Mouse (Mus musculus) gastrocnemius, postnatal 10 days (tissue): ENCODE measurements around the gene Sema4c. TPM values are rescaled to one million over a fixed set of nuclear protein-coding genes. Genes with fewer than 3 reads are reported as not detected.

Experiments
- DNase-seq: peaks from one replicate; pipeline ENCODE4 v3.0.0; 2021; ENCODE audit warnings: mixed read lengths
- total RNA-seq, 2 experiments: library from RNA; stranded (reverse); gene quantifications; 2 replicates each; pipeline ENCODE4 v1.2.3; 2021

The Sema4c gene
- total RNA-seq, 2 experiments from 2014 or later: 16.3 to 22.4 TPM

DNA sequence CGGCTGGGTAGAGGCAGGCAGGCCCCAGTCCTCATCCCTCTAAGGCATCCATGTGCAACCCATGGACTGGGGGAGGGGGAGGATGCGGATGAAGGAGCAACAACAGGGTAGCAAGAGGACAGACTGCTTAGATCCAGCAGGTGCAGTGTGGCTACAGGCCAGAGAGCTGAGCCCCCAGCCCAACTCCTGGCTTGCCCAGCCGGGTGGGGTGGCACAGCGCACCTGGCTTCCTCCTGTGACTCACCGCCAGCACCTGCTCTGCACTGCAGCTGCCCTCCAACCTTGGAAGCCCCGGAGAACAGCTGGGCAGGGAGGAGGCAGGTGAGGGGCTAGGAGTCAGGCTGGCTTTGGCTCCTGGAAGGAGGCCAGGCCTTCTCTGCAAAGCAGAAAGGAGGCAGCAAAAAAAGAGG is 21.8 kb upstream of the Sema4c start:
- DNase-seq: peak; percentile 48

DNA sequence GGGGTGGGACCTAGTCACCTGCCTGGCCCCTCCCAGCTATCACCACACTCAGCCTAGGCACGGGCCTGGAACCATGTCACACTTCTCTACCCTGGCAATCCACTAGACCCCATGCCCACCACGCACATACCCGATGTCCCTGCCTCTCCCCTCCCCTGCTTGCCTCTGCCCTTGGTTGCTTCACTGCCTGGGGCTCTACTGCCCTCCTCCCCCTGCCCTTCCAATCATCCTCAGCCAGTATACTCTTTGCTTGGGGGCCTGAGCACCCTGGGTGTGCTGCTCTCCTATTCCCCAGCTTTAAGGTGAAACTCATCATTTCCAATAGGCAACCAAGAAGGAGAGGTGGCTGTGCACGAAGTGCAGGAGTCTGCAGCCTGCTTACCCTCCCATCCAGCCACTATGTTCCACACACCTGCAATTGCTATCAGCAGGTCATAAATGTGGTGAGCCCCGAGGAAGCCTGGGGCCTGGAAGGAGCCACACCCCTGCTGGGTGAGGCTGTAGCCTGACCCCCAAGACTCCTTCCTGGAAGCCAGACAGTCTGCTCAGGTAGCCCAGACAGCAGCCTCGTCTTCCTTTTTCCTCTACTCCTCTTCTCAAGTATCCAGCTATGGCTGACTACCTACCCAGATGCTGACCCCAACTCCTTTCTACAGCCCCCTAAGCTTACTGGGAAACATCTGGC is 19.0 kb upstream of the Sema4c start:
- no peak for DNase-seq

DNA sequence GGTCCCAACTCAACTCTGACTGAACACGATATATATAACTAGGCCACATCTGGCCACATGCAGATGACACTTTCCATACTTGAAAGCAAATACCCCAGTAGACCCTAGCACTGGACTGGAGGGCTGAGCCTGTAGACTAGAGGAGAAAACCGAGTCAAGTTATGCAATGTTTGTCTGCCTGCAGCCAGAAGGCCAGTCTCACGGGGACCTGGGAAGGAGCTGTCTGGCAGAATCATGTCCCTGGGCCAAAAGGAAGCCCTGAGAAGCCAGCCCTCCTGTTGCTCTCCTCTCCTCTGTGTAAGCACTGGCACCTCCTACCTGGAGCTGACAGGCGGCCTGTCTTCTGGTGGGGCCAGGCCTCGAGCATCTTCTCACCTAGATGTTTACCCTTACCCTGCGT is 17.2 kb upstream of the Sema4c start:
- no peak for DNase-seq

DNA sequence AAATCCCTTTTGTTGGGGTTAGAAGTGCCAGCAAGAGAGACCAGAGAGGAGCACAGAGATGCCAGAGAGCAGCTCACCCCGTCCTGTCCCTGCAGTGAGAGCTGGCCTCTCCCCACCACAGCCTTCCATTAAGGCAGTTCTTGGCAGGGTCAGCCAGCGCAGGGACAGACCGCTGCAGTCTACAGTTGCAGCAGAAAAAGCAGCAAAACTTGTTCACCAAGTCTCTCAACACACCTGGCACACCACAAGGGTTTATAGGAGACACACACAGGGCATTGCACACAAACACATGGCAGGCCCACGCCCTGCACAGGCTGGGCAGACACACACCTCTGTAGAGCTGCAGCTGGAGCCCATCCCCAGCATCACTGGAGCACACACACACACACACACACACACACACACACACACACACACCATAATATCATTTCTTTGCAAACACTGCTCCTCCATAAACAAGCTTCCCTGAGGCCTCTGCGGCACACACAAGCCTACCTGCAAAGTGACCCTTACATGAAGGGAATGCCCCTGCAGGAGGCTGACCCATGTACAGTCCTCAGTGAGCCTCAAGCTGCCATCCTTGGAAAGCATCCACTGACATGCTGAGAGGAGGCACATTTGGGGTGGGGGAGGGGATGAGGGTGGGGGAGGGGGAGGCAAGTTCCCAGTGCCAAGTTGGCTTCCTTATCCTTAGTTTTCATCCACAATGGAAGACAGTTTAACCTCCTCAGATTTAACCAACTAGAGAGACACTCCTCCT is 16.2 kb upstream of the Sema4c start:
- DNase-seq: no peak

DNA sequence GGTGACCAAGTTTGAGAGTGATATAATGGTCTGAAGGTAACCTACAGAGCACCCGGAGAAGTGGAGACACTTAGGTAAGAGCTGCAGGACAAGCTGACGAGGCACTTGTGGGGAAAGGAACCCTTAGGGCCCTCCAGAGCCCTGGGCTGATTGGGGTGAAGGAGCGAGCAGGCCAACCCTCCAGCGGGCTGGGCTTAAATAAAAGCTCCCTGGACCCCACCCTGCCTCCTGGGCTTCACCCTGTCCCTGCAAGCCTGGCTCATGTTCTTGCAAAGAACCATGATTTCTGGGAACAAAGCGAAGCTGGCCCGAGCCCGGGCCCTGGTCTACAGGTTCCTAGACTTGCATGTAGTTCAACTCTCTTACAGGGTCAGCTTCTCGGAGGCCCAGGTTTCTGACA is 15.4 kb upstream of the Sema4c start:
- no peak for DNase-seq

DNA sequence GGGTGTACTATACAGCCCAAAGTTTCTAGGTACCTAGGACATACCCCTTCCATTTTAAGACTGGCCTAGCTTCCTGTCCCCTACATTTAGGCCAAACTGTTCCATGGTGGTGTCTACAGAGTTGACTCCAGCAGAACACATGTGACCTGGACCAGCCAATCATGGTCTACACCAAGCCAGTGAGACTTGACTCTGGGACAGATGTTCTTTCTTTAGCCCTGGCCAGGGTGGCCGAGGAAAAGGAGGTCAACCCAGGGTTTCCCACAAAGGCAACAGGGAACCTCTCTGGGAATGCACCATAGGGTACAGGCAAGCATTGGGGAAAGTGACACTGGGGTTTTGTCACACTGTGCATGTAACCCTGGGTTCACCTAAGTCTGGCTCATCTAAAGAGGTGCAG is 14.6 kb upstream of the Sema4c start:
- no peak for DNase-seq

DNA sequence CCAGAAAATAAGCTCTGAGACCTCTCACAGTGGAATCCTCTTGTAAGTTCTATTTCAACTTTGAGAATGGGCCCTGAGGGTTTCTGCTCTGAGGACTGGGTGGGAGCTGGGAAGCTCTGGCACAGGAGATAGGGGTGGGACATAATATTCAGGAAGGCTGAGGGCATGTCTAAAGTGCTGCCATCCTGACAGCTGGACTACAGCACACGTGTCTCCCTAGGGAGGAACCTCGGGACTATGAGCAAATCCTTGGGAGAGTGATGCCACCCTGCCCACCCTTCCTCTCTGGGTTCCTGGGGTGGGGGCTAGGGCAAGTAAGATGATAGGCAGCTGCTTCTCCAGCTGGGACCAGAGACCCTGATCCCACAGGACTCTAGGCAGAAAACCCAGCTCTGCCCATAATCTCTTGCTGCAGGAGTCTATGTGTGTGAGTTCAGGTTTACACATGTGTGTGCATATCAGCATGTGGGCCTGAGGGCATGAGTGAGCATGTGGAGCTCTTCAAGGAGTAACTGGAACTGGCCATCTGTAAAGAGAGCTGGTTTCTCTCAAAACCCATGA is 14.1 kb upstream of the Sema4c start:
- DNase-seq: no peak

DNA sequence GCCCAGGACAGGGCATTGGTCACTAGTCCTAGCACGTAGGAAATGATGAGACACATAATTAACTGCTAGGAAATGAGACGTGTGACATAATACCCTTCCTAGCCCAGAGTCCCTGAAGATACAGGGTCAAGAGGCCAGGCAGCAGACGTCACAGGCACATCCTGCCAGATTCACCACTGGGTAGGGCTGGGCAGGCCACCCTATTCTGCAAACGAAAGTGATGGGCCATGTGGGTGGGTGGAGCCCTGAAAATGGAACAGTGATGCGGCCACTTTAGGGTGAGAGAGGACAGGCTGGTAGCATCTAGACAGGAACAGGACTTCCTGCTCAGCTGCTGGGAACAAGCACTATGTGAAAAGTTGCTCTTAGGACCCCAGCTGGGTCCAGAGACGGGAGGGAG is 13.5 kb upstream of the Sema4c start:
- peak; percentile 29 for DNase-seq

DNA sequence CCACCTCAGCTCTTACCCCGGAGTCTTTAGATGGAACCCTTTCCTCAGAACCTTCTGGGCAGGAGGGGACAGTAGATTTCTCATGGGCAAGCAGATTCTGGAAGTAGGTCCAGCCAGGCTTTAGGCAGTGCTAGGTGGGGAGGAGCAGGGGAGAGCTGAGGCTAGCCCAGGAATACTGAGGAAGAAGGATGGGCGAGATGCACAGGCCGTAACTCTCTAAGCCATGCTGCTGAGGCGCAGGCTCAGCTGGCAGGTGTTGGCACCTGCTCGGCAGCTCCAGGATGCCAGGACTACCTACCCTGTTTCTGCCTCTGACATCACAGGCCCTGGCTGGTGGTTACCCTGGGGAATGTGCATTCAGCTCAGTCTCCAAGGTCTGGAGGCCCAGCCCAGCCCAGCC is 12.2 kb upstream of the Sema4c start:
- no peak for DNase-seq

DNA sequence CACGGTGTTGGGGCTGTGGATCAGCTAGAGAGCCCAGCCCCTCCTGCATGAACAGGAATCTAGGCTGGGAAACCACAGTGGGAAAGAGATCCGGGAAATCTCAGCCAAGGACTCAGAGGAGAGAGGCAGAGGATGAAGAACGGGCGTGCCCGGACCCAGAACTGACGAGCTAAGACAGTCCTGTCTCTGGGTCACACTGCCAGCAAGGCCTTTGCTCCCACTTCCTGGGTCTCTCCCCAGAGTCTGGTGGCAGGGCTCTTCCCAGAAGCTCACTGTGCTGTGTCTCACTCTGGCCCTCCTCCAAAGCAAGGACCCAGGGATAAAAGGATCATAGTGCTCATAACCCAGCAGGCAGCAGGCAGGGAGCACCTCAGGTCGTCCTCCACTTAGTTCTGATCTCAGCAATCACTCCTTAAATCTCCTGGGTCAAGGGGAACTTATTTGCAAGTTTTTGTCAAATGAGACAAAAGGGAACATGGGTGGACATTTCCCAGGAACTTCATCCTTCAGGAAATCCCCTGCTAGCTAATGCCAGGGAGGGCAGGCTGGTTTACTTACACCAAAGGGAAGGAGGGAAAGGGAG is 11.6 kb upstream of the Sema4c start:
- no peak for DNase-seq

DNA sequence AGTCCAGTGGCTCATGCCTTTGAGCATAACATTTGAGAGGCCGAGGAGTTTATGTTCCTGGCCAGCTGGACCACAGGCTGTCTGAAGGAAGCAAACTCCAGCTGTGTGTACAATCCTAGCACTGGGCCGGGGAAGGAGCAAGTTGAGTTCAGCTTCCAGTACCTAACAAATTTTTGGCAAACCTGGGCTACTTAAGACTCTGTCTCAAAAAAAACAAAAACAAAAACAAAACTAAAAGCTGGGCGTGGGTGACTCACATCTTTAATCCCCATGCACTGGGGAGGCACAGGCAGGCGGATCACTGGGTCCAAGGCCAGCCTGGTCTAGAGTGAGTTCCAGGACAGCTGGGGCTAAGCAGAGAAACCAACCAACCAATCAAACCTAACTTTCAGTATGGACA is 10.6 kb upstream of the Sema4c start:
- DNase-seq: no peak

DNA sequence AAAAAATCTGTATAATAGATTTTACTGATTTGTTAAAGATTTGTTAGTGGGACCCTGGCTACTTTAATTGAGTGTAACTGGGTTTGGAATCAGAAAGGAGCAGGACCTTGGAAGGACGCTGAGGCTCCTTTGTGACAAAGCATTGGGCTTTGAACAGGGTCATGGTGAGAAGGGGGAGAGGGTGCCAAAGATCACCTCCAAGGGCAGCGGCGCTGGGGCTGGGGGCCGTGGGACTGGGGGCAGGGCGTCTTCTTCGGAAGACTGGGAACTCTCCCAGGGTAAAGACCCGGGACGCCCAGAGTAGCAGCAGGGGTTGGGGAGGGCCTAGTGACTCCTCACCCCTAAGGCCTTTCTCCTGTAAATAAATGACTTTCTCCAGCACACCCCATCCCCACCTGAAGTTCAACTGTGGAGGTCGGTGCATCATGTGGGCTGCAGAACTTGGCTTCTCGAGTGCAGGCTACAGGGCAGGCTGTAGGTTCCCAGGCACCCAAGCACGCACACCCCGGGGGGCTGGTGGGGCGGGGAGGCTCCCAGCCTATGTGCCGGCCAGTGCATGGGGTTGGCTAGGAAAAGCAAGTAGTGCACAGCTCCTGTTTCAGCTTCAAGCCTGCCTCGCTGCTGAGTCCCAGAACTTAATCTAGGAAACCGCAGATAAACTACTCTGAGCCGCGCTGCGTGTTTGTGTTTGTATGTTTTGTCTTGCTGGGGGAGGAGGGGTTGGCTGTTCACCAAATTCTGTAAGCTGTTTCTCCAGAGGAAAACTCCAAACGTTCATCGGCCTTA is 9.9 kb upstream of the Sema4c start:
- no peak for DNase-seq

DNA sequence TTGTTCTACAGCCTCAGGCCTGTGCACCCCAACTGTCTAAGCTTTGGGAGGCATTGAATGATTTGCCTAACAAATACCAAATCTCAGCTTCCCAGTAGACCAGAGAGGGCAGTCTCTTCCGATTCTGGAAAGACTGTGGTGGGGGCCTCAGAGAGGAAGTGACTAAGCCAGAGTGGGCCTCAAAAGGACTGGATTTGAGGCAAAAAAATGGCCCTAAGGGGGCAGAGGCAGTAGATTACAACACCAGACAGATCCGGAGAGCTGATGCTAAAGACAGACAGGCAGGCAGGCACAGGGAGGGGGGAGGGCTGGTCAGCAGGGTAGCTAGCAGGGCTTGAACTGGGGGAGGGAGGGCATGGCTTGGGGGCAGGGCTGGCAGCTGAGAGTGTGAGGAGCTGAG is 8.3 kb upstream of the Sema4c start:
- DNase-seq: no peak

DNA sequence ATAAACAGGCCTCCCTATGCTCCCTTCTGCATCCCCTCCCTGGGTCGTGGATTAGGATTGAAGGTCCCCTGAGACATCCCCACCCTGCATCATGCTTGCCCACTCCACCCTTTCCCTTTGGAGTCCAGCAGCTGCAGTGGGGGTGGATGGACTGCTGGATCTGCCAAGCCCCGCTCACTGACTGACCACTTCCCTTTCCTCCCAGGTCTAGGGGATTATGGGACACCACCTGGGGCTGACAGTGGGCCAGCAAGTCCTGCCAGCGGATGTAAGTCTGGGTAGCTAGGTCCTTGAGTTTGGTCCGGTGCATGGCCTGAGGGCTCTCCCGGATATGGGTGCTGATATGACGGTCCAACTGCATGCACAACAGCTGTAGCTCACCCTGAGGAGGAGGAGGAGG is 6.0 kb upstream of the Sema4c start:
- peak; percentile 40 for DNase-seq

DNA sequence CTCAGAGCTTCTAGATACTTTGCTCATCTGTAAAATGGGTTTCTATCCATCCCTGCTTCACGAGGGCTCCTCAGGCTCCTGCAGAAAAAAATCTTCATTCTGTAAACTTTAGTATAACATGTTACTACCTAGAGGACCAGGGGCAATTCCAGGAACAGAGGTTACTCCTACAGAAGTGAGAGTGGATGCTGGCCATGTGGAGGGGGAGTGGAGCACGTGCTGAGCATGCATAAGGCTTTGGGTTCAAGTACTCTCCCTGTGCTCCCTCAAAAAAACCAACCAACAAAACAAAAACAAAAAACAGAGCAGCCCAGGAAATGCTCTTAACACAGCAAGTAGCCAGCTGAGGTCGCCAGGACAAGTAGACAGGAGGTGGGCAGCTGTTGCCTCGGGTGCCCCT is 5.5 kb upstream of the Sema4c start:
- no peak for DNase-seq

DNA sequence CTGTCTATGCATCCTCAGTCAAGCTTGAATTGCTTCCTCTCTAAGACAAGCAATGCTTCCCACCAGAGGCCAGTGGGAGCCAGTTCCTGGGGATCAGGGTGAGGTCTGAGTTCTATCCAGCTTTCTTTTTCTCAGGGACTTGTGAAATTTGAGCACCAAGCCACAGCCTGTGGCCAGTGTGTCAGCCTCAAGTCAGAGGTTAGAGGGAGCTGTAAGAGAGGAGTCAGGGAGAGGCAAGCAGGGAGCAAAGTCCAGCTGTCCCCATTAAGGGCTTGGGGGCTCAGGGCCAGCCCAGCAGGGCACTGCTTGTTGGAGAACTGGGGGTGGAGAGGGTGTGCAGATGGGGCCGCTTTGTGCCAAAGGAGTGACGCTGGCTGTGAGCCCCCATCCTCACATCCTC is 5.0 kb upstream of the Sema4c start:
- DNase-seq: peak; percentile 28

DNA sequence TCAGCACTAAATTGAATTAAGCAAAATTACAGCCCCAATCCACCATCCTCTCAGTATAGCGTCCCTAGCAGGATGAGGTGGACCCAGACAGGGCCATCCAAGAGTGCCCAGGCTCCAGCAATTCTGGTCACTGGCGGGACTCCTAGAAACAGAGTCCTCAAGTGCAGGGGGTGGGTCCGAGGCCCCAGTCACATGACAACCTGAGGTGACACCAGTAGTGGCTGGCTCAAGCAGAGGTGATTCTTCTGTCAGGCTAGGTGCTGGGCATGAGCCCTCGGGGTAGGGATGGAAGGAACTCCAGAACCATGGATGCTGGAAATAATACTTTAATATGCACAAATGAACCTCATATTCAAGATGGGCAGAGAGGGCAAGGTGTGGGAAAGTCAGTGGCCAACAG is 4.2 kb upstream of the Sema4c start:
- DNase-seq: no peak

DNA sequence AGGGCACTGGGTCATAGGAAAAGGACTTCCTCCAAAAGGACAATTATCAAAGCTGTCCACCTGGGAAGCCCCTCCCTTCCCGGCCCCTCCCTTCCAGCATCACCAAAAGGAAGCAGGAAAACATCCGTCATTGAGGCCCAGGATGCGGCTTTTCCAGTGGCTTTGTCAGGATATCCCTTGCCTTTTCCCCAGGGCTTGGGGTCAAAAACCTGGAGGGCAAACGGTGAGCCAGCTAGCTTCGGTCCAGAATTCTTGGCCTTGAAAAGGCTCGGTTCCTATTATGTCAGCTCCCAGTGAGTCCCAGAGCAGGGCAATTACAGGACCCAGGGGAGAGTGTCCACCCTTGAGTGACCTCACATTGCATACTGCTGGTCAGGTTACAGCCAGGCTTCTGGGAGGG is 2.8 kb upstream of the Sema4c start:
- DNase-seq: no peak

DNA sequence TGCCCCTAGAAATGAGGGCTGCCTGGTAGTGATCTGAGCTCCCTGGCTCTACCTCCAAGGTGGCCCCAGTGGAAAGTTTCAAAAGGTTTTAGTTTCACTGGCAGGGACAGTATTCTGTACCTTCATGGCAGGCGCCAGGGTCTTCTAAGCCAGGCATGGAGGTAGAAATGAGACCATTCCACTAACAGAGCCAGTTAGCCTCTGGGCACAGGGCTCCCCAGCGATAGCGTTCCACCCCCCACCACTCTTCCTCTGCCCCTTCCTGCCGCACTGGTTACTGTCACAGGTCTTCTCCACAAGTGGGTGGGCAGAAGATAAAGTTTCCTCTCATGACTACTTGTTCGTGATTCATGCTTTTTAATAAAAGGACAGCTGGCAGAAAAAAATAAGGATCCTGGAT is 1.7 kb upstream of the Sema4c start:
- no peak for DNase-seq

DNA sequence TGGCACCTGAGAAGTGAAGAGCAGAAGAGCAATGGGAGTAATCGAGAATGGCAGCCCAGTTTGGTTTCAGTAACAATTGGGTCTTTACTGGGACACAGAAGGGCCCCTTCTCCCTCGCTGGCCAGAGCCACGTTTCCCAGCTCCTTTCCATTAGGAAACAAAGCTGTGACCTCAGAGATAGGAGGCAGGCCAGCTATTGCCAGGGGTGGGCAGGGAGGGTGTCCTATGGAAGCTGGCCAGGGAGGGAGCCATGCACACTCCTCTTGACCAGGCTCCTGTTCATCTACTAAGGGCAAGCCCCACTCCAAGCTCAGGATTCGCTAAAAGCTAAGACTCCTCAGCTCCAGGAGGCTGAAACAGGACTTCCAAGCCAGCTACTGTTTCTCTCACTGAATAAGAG is 1.1 kb upstream of the Sema4c start:
- DNase-seq: no peak

DNA sequence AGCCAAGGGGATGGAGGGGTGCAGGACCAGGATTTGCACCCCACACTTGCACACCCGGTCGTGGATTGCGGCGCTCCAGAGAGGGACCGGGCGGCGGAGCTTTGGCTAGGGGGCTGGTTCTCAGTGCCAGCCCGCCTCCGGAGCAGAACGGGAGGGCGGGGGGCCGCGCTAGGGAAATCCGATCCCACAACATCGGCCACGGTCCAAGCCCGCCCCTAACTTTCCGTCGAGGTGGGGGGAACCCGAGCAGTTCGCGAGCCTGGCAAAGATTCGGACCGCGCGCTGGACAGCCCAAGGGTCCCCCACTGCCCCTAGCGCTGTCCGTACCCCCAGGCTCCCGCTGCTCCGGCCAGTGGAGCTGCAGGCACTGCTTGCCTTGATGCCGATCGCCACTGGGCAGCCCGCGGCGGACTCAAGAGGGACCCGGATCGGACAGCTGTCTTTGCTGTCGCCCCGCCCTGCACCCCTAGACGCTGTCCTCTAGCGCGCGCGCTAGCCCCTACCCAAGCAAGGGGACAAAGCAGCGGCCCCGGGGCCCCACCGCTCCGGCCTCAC is 615 bp downstream of the Sema4c start:
- peak; percentile 91 for DNase-seq
